In the genomic region with DNA sequence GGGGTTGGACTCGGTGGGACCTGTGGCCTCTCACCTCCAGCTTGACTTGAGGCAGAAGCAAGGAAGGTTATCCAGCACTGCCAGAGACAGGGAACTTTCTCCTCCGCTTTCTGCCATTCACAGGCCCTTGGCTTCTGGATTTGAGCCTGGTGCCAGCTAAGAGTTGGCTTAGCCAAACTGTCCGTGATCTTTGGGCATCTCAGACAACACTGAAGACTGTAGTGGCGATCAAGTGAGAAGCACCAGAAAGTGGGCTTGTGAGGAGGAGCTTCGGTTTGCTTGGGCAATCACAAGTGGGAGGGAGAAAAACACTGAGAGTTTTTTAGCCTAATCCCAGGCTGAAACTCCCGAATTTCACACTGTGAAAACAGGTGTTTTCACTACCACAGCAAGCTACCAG, we compare ENCODE assay signal across 28 mouse cellular contexts. TPM values are rescaled to one million over a fixed set of nuclear protein-coding genes. Genes with fewer than 3 reads are reported as not detected.
DNase-seq lines count a peak whose midpoint lies in the region; ATAC-seq and TF ChIP-seq lines count a peak whose summit lies in the region.
"Had no signal": no experiment of that assay in that cellular context is flagged by ENCODE, and none has a peak within 500 bp of the region (broad histone marks: within the 10 kb centered on the region; RNA-seq: fewer than 3 reads in every experiment).

No protein-coding gene starts in this region.

- no peak for TF ChIP-seq CTCF in midbrain, postnatal 0 days (IDR thresholded peaks at IDR 0.05)

- no peaks in the 10 kb centered on the region for H3K36me3 ChIP-seq in heart, embryonic 10.5 days
- H3K36me3 ChIP-seq in midbrain, embryonic 11.5 days (ENCODE audit: control insufficient read depth, insufficient read depth, low read length) = no peaks in the 10 kb centered on the region
- no peaks in the 10 kb centered on the region for H3K36me3 ChIP-seq in midbrain, postnatal 0 days (ENCODE audit: insufficient read depth, low read length)
- H3K36me3 ChIP-seq in embryonic facial prominence, embryonic 12.5 days = no peaks in the 10 kb centered on the region
- H3K36me3 ChIP-seq: embryonic facial prominence, embryonic 15.5 days; forebrain, embryonic 12.5 days; G1E; hindbrain, embryonic 12.5 days; hindbrain, embryonic 15.5 days had no signal

- no peaks in the 10 kb centered on the region for H3K9me3 ChIP-seq in heart, embryonic 10.5 days
- no peaks in the 10 kb centered on the region for H3K9me3 ChIP-seq in midbrain, embryonic 11.5 days (ENCODE audit: control insufficient read depth, low read length)
- no peaks in the 10 kb centered on the region for H3K9me3 ChIP-seq in midbrain, postnatal 0 days (ENCODE audit: low read length)
- H3K9me3 ChIP-seq in embryonic facial prominence, embryonic 12.5 days = no peaks in the 10 kb centered on the region
- H3K9me3 ChIP-seq: embryonic facial prominence, embryonic 15.5 days; forebrain, embryonic 12.5 days; G1E; hindbrain, embryonic 12.5 days; hindbrain, embryonic 15.5 days had no signal

- no peak overlapping the region for H3K4me2 ChIP-seq in midbrain, embryonic 11.5 days
- no peak overlapping the region for H3K4me2 ChIP-seq in midbrain, postnatal 0 days (ENCODE audit: low read depth, low read length, poor library complexity, severe bottlenecking)
- no peak overlapping the region for H3K4me2 ChIP-seq in embryonic facial prominence, embryonic 12.5 days (replicated peaks)
- H3K4me2 ChIP-seq: heart, embryonic 11.5 days; hindbrain, embryonic 15.5 days had no signal

- H3K27me3 ChIP-seq in heart, embryonic 10.5 days (ENCODE audit: insufficient read depth, poor library complexity, severe bottlenecking) = peaks cover 96% of the 10 kb centered on the region
- H3K27me3 ChIP-seq in midbrain, embryonic 11.5 days (ENCODE audit: control insufficient read depth, insufficient read depth, low read length) = peaks cover 78% of the 10 kb centered on the region
- H3K27me3 ChIP-seq in midbrain, postnatal 0 days (ENCODE audit: insufficient read depth, low read length) = peaks cover 44% of the 10 kb centered on the region
- peaks cover 31% of the 10 kb centered on the region for H3K27me3 ChIP-seq in embryonic facial prominence, embryonic 12.5 days
- H3K27me3 ChIP-seq: CH12.LX, Patski had no signal

- H3K4me3 ChIP-seq in heart, embryonic 10.5 days = no peak overlapping the region
- no peak overlapping the region for H3K4me3 ChIP-seq in midbrain, embryonic 11.5 days (ENCODE audit: low read depth, low read length)
- H3K4me3 ChIP-seq in midbrain, postnatal 0 days (ENCODE audit: low read depth, low read length) = no peak overlapping the region
- no peak overlapping the region for H3K4me3 ChIP-seq in embryonic facial prominence, embryonic 12.5 days
- H3K4me3 ChIP-seq: forebrain, embryonic 12.5 days; heart, adult 2 months; hindbrain, embryonic 12.5 days; hindbrain, embryonic 15.5 days had no signal

- ATAC-seq in midbrain, embryonic 11.5 days (ENCODE audit: low FRiP score) = no peak
- no peak for ATAC-seq in midbrain, postnatal 0 days (ENCODE audit: low FRiP score)
- no peak for ATAC-seq in embryonic facial prominence, embryonic 12.5 days (ENCODE audit: insufficient number of reproducible peaks, insufficient read depth, low FRiP score, low TSS enrichment)
- ATAC-seq: forebrain, embryonic 16.5 days; intestine, postnatal 0 days; Patski had no signal

- H3K9ac ChIP-seq in midbrain, embryonic 11.5 days (ENCODE audit: low read length) = no peak overlapping the region
- H3K9ac ChIP-seq in midbrain, postnatal 0 days (replicated peaks; ENCODE audit: low read length, poor library complexity, severe bottlenecking) = no peak overlapping the region
- no peak overlapping the region for H3K9ac ChIP-seq in embryonic facial prominence, embryonic 12.5 days
- H3K9ac ChIP-seq: embryonic facial prominence, embryonic 15.5 days; forebrain, embryonic 12.5 days; hindbrain, embryonic 12.5 days; hindbrain, embryonic 15.5 days had no signal

- H3K4me1 ChIP-seq in heart, embryonic 10.5 days = peaks cover 25% of the 10 kb centered on the region
- peaks cover 24% of the 10 kb centered on the region for H3K4me1 ChIP-seq in midbrain, embryonic 11.5 days (ENCODE audit: control insufficient read depth, insufficient read depth, low read length)
- H3K4me1 ChIP-seq in midbrain, postnatal 0 days (ENCODE audit: insufficient read depth, low read length) = no peaks in the 10 kb centered on the region
- peaks cover 24% of the 10 kb centered on the region for H3K4me1 ChIP-seq in embryonic facial prominence, embryonic 12.5 days

- intact Hi-C loops in heart, postnatal 25 days (cut with DNase I) = no loop called here

- 8% methylated on average over 6 of the region's 6 CpGs for WGBS in heart, embryonic 10.5 days
- 7% methylated on average over 6 of the region's 6 CpGs for WGBS in midbrain, embryonic 11.5 days
- WGBS in midbrain, postnatal 0 days = 16% methylated on average over 6 of the region's 6 CpGs
- WGBS in embryonic facial prominence, embryonic 12.5 days = 14% methylated on average over 6 of the region's 6 CpGs

- H3K27ac ChIP-seq in heart, embryonic 10.5 days = no peak overlapping the region
- no peak overlapping the region for H3K27ac ChIP-seq in midbrain, embryonic 11.5 days (ENCODE audit: low read depth, low read length)
- H3K27ac ChIP-seq in midbrain, postnatal 0 days (ENCODE audit: low read depth, low read length) = no peak overlapping the region
- H3K27ac ChIP-seq in embryonic facial prominence, embryonic 12.5 days = peak overlapping the region; percentile 96; the same call in 1 of the 2 replicates
- H3K27ac ChIP-seq: embryonic facial prominence, embryonic 15.5 days; forebrain, embryonic 12.5 days; heart, adult 2 months; hindbrain, embryonic 12.5 days; hindbrain, embryonic 15.5 days had no signal

- DNase-seq in heart, embryonic 10.5 days (ENCODE audit: low spot score) = peak; percentile 60
- DNase-seq in heart, postnatal 25 days (ENCODE audit: low spot score) = no peak
- peak; percentile 90 for DNase-seq in midbrain, embryonic 11.5 days (ENCODE audit: low spot score, missing footprints)
- no peak for DNase-seq in midbrain, postnatal 0 days (ENCODE audit: low spot score)
- DNase-seq in urinary bladder, postnatal 36 days (ENCODE audit: low spot score in 2 of 2) = no peak
- DNase-seq: adrenal gland, postnatal 10 days; adrenal gland, postnatal 36 days; B cell, adult 2 months; cerebellum, adult 2 months; cerebellum, adult 9-11 months; cerebellum, postnatal 25 days; gastrocnemius, postnatal 10 days; gastrocnemius, postnatal 36 days; heart, adult 2 months; heart, postnatal 36 days had no signal

RNA-seq across cellular contexts. Expression of a gene that starts 14.2 kb away (rescaled TPM):
- polyA plus RNA-seq in heart, embryonic 10.5 days (2016; fragmentation: Nextera tagmentation; extraction: Ambion mirVana) = 0.48 and 0.82 TPM in 2 replicates
- total RNA-seq in heart, postnatal 25 days (2021) = not detected
- 0.88 and 1.0 TPM in 2 replicates for polyA plus RNA-seq in midbrain, embryonic 11.5 days (2014; fragmentation: Nextera tagmentation; extraction: Ambion mirVana)
- not detected in 2 replicates for total RNA-seq in midbrain, postnatal 0 days (2014; rRNA removed)
- 0.43 and 1.2 TPM in 2 replicates for polyA plus RNA-seq in midbrain, postnatal 0 days (2015; fragmentation: Nextera tagmentation; extraction: Ambion mirVana)
- polyA plus RNA-seq in embryonic facial prominence, embryonic 12.5 days (2016; fragmentation: Nextera tagmentation; extraction: Ambion mirVana) = 0.76 and 1.2 TPM in 2 replicates
- total RNA-seq: adrenal gland, adult 18-20 months; gastrocnemius, adult 18-20 months; gastrocnemius, postnatal 10 days; gastrocnemius, postnatal 36 days; heart, adult 2 months; heart, postnatal 36 days had no signal
- polyA plus RNA-seq: hindbrain, embryonic 12.5 days had no signal

Comparison
In these comparisons a context has a peak if more than half of its experiments do, and no peak if none do; other contexts are left out.
1. DNase-seq: peak in heart, embryonic 10.5 days (single experiment) and midbrain, embryonic 11.5 days (single experiment); none in heart, postnatal 25 days (single experiment), midbrain, postnatal 0 days (single experiment) and urinary bladder, postnatal 36 days (0 of 2).